Mouse (Mus musculus) liver, adult 2 months (tissue): ENCODE measurements around the gene D930048N14Rik.

Experiments used
- CTCF ChIP-seq: fragments of 200-500 bp; IDR thresholded peaks from 2 replicates; pipeline ENCODE4 v1.5.1; 2011; ENCODE audit warnings: low read depth, low read length, control low read depth
- POLR2A ChIP-seq: fragments of 200-500 bp; IDR thresholded peaks from 2 replicates; pipeline ENCODE4 v1.6.1; 2011; ENCODE audit warnings: low read length, control low read depth; ENCODE audit not compliant: insufficient read depth; ENCODE audit errors: extremely low read depth

- no peak for TF ChIP-seq POLR2A
- no peak for TF ChIP-seq CTCF
Measured at GRCm38 (mm10) chr11:51645293-51645692, 5.5 kb upstream of the D930048N14Rik start.
